13 mouse cellular contexts compared by ENCODE assay signal in genomic region chr7:101002274-101002673, GRCm38 (mm10). TPM values are rescaled to one million over a fixed set of nuclear protein-coding genes. Genes with fewer than 3 reads are reported as not detected.
DNase-seq lines count a peak whose midpoint lies in the region; ATAC-seq and TF ChIP-seq lines count a peak whose summit lies in the region.
"Had no signal": no experiment of that assay in that cellular context is flagged by ENCODE, and none has a peak within 500 bp of the region (broad histone marks: within the 10 kb centered on the region; RNA-seq: fewer than 3 reads in every experiment).

No protein-coding gene starts in this region.

- DNase-seq in cerebellum, postnatal 10 days: peak; percentile 72 to 78
- DNase-seq in cerebellum, adult 18-20 months: no peak
- DNase-seq in liver, adult 2 months (ENCODE audit: extremely low read depth, low read depth, low spot score): peak; percentile 69
- no peak for DNase-seq in lung, adult 2 months
- no peak for DNase-seq in yolk sac, embryonic 10.5 days (ENCODE audit: low spot score)
- DNase-seq: cerebellum, adult 9-10 months; liver, embryonic 13.5 days had no signal

- no peaks in the 10 kb centered on the region for H3K27me3 ChIP-seq in liver, adult 2 months (ENCODE audit: control insufficient read depth, insufficient read depth, low read length)
- no peaks in the 10 kb centered on the region for H3K27me3 ChIP-seq in liver, embryonic 12.5 days (replicated peaks)
- H3K27me3 ChIP-seq in heart, embryonic 16.5 days (ENCODE audit: control insufficient read depth, insufficient read depth, low read length): no peaks in the 10 kb centered on the region
- H3K27me3 ChIP-seq in intestine, embryonic 15.5 days (replicated peaks): no peaks in the 10 kb centered on the region
- H3K27me3 ChIP-seq: liver, embryonic 13.5 days; midbrain, embryonic 13.5 days; neural tube, embryonic 12.5 days had no signal

- ATAC-seq in liver, embryonic 12.5 days: no peak
- ATAC-seq in heart, embryonic 16.5 days (replicated peaks; ENCODE audit: extremely low read depth, insufficient read depth, low FRiP score): 0 out of 2 replicates have a peak, but pooled peaks have one; percentile 18
- no peak for ATAC-seq in intestine, embryonic 15.5 days
- ATAC-seq: midbrain, embryonic 13.5 days had no signal

- no peaks in the 10 kb centered on the region for H3K9me3 ChIP-seq in liver, embryonic 12.5 days (replicated peaks)
- no peaks in the 10 kb centered on the region for H3K9me3 ChIP-seq in heart, embryonic 16.5 days (replicated peaks; ENCODE audit: control insufficient read depth, low read length)
- no peaks in the 10 kb centered on the region for H3K9me3 ChIP-seq in intestine, embryonic 15.5 days
- H3K9me3 ChIP-seq: liver, embryonic 13.5 days; midbrain, embryonic 13.5 days; neural tube, embryonic 12.5 days had no signal

- 29% methylated on average over 6 of the region's 6 CpGs for WGBS in liver, adult 2 months
- WGBS in liver, embryonic 12.5 days (ENCODE audit: insufficient replicate concordance): 75% methylated on average over 6 of the region's 6 CpGs
- 56% methylated on average over 6 of the region's 6 CpGs for WGBS in heart, embryonic 16.5 days
- 78% methylated on average over 6 of the region's 6 CpGs for WGBS in lung, adult 2 months
- 76% methylated on average over 6 of the region's 6 CpGs for WGBS in intestine, embryonic 15.5 days

- TF ChIP-seq CTCF in liver, adult 2 months (IDR thresholded peaks at IDR 0.05; ENCODE audit: low read depth, low read length): no peak
- no peak for TF ChIP-seq CTCF in lung, adult 2 months (IDR thresholded peaks at IDR 0.05; ENCODE audit: insufficient read depth, low read length)

- TF ChIP-seq POLR2A in liver, adult 2 months (IDR thresholded peaks at IDR 0.05; ENCODE audit: extremely low read depth, insufficient read depth, low read length): no peak
- no peak for TF ChIP-seq POLR2A in lung, adult 2 months (IDR thresholded peaks at IDR 0.05; ENCODE audit: borderline replicate concordance, extremely low read depth, low read depth, low read length)

- no peak overlapping the region for H3K4me2 ChIP-seq in liver, embryonic 12.5 days
- H3K4me2 ChIP-seq in heart, embryonic 16.5 days (ENCODE audit: low read depth, low read length): no peak overlapping the region
- H3K4me2 ChIP-seq in intestine, embryonic 15.5 days (replicated peaks): no peak overlapping the region
- H3K4me2 ChIP-seq: liver, embryonic 13.5 days; midbrain, embryonic 13.5 days; neural tube, embryonic 12.5 days had no signal

- H3K79me2 ChIP-seq in liver, adult 2 months (ENCODE audit: control insufficient read depth, insufficient read depth, low read length): no peaks in the 10 kb centered on the region; the same call in 1 of the 2 replicates

- no peak overlapping the region for H3K9ac ChIP-seq in liver, adult 2 months (ENCODE audit: low read depth, low read length)
- H3K9ac ChIP-seq in liver, embryonic 12.5 days: no peak overlapping the region
- H3K9ac ChIP-seq in heart, embryonic 16.5 days (ENCODE audit: low read length): no peak overlapping the region
- no peak overlapping the region for H3K9ac ChIP-seq in intestine, embryonic 15.5 days
- H3K9ac ChIP-seq: liver, embryonic 13.5 days; midbrain, embryonic 13.5 days; neural tube, embryonic 12.5 days had no signal

- no peak overlapping the region for H3K27ac ChIP-seq in liver, adult 2 months (replicated peaks; ENCODE audit: insufficient read depth, low read depth, low read length)
- no peak overlapping the region for H3K27ac ChIP-seq in liver, embryonic 12.5 days
- H3K27ac ChIP-seq in heart, embryonic 16.5 days (ENCODE audit: low read length): 0 out of 2 replicates have a peak overlapping the region, but pooled peaks have one; percentile 8
- no peak overlapping the region for H3K27ac ChIP-seq in intestine, embryonic 15.5 days
- H3K27ac ChIP-seq: left cerebral cortex, adult 2 months; liver, embryonic 13.5 days; midbrain, embryonic 13.5 days; neural tube, embryonic 12.5 days had no signal

- H3K36me3 ChIP-seq in liver, adult 2 months (ENCODE audit: control insufficient read depth, insufficient read depth, low read length): no peaks in the 10 kb centered on the region
- no peaks in the 10 kb centered on the region for H3K36me3 ChIP-seq in liver, embryonic 12.5 days
- 0 out of 2 replicates have a peak, but pooled peaks cover 5% of the 10 kb centered on the region for H3K36me3 ChIP-seq in heart, embryonic 16.5 days (ENCODE audit: control insufficient read depth, insufficient read depth)
- no peaks in the 10 kb centered on the region for H3K36me3 ChIP-seq in intestine, embryonic 15.5 days
- H3K36me3 ChIP-seq: liver, embryonic 13.5 days; midbrain, embryonic 13.5 days; neural tube, embryonic 12.5 days had no signal

- peaks cover 21% of the 10 kb centered on the region for H3K4me1 ChIP-seq in liver, adult 2 months (ENCODE audit: control insufficient read depth, insufficient read depth, low read length)
- H3K4me1 ChIP-seq in liver, embryonic 12.5 days: peaks cover 13% of the 10 kb centered on the region
- peaks cover 6% of the 10 kb centered on the region for H3K4me1 ChIP-seq in heart, embryonic 16.5 days (ENCODE audit: control insufficient read depth, insufficient read depth, low read length)
- peaks cover 6% of the 10 kb centered on the region; the same call in 1 of the 2 replicates for H3K4me1 ChIP-seq in lung, adult 2 months (ENCODE audit: control insufficient read depth, insufficient read depth, low read length)
- peaks cover 12% of the 10 kb centered on the region for H3K4me1 ChIP-seq in intestine, embryonic 15.5 days (replicated peaks)
- H3K4me1 ChIP-seq: midbrain, embryonic 13.5 days; neural tube, embryonic 12.5 days had no signal

- H3K4me3 ChIP-seq in liver, adult 2 months (ENCODE audit: insufficient read depth, low read depth, low read length): no peak overlapping the region
- no peak overlapping the region for H3K4me3 ChIP-seq in liver, embryonic 12.5 days
- H3K4me3 ChIP-seq in heart, embryonic 16.5 days (ENCODE audit: low read length): no peak overlapping the region
- no peak overlapping the region for H3K4me3 ChIP-seq in lung, adult 2 months (replicated peaks; ENCODE audit: extremely low read depth, low read depth, low read length)
- no peak overlapping the region for H3K4me3 ChIP-seq in intestine, embryonic 15.5 days (replicated peaks)
- H3K4me3 ChIP-seq: left cerebral cortex, adult 2 months; liver, embryonic 13.5 days; midbrain, embryonic 13.5 days; neural tube, embryonic 12.5 days had no signal

RNA-seq across cellular contexts. Expression of gene P2ry2, which starts 10.4 kb away (rescaled TPM):
- 4.1 and 5.4 TPM in 2 replicates for total RNA-seq in liver, adult 2 months (2014; rRNA removed)
- 13.4 and 15.4 TPM in 2 replicates for polyA plus RNA-seq in liver, adult 2 months (2012; rRNA removed)
- polyA plus RNA-seq in liver, embryonic 12.5 days (2016; fragmentation: Nextera tagmentation; extraction: Ambion mirVana): 1.2 TPM in 2 replicates
- 3.6 and 4.3 TPM in 2 replicates for polyA plus RNA-seq in heart, embryonic 16.5 days (2015; fragmentation: Nextera tagmentation; extraction: Ambion mirVana)
- 25.0 and 25.2 TPM in 2 replicates for polyA plus RNA-seq in lung, adult 2 months (2012; rRNA removed)
- 2.7 TPM in 2 replicates for polyA plus RNA-seq in intestine, embryonic 15.5 days (2015; fragmentation: Nextera tagmentation; extraction: Ambion mirVana)

RNA-seq across cellular contexts. Expression of gene P2ry6, which starts 27.8 kb away (rescaled TPM):
- total RNA-seq in liver, adult 2 months (2014; rRNA removed): 0.92 and 1.5 TPM in 2 replicates
- polyA plus RNA-seq in liver, adult 2 months (2012; rRNA removed): 1.6 and 4.3 TPM in 2 replicates
- polyA plus RNA-seq in liver, embryonic 12.5 days (2016; fragmentation: Nextera tagmentation; extraction: Ambion mirVana): 3.4 and 3.6 TPM in 2 replicates
- 5.1 and 5.8 TPM in 2 replicates for polyA plus RNA-seq in heart, embryonic 16.5 days (2015; fragmentation: Nextera tagmentation; extraction: Ambion mirVana)
- 59.1 and 61.6 TPM in 2 replicates for polyA plus RNA-seq in lung, adult 2 months (2012; rRNA removed)
- polyA plus RNA-seq in intestine, embryonic 15.5 days (2015; fragmentation: Nextera tagmentation; extraction: Ambion mirVana): 8.4 and 10.4 TPM in 2 replicates

Comparison
In these comparisons a context has a peak if more than half of its experiments do, and no peak if none do; other contexts are left out.
1. DNase-seq: peak in cerebellum, postnatal 10 days (2 of 2) and liver, adult 2 months (single experiment); none in cerebellum, adult 18-20 months (0 of 2), lung, adult 2 months (single experiment) and yolk sac, embryonic 10.5 days (single experiment).